Mouse (Mus musculus) spleen, postnatal 14 days (tissue): ENCODE data around the gene Ndufv2.
A peak's percentile ranks its signal among the peaks of the same experiment; 100 is the strongest.

Source experiments
- DNase-seq, 2 experiments: peaks; one replicate each; pipeline ENCODE4 v3.0.0; 2021 to 2022; ENCODE audit warnings: low spot score in 2 of 2

The Ndufv2 gene

DNA sequence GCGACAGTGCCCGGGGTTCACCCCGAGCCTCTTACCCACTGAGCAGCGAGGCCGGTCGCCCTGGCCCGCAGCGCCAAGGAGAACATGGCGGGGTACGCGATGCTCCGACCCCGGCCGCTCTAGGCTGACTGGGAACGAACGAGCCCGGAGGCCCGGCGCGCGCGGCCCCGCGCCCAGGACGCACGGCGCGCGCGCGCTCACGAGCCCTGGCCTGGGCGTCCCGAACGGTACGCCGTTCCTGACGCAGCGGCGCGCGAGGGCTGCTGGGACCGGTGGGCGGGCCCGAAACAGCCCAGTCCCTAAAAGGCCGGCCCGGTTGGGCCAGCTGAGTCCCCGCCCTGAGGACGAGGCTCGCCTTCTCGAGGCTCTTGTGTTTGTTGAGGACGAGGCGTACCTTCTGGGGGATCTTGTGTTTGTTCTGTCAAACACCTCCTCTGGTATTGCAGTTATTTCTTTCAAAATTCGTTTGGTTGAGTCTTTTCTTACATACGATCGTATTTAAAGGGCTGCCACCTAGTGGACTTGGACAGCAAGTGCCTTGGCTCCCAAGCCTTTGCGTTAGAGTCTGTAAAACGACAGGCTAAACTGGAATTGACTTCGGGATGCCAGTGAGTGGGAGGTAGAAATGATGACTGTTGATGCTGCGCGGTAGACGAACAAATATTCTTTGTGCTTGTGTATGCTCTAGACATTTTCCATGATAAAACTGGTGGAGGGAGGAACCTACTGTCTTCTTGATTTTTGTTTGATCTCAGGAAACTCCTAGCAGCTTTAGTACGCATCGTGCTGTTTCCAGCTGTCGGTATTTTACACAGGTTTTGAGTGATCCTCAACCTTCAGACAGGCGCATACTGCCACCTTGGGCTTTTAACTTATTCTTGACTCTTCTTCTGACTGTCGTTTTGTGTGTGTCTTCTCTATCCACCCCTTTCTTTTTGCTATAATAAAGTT, at the start of gene Ndufv2:
TSS of gene Ndufv2 (minus strand) at position 180 of the 951 bp plus-strand sequence.
- peak; percentile 81 to 87 for DNase-seq

DNA sequence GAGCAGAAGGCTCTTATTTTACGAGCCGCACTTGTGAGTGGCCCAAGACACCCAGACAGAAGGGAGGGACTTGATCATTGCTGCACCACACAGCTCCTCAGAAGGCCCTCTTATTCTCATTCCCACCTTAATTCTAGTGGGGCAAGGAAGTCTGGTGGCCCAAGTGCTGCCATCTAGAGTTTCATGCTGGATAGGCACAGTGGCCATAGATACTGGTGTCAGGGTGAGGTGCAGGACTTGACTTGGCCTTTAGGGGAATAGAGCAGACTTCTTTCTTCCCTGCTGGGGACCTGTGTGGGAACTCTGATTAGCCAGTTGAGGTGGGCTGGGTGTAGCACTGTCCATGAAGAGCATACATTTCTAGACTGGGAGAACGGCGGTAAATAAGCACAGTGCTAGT, 29.9 kb upstream of the Ndufv2 start:
- no peak for DNase-seq

DNA sequence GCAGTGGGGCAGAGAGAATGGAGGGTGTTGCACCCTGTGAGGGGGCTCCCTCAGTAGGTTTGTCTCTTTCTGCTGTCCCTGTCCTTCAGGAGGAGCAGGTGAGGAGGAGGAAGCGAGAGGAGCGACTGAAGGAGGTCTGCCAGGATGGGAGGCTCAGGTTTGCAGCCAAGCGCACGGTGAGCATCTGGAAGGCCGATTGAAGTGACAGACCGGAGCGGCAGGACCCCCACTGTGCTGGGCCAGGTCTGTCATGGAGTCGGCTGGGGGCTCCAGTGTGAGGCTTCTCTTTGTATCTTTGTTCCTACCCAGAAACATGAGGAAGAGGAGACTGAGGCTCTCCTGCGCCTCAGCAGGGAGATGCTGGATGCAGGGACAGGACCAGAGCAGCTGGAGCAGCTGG, 29.0 kb upstream of the Ndufv2 start:
- no peak for DNase-seq

DNA sequence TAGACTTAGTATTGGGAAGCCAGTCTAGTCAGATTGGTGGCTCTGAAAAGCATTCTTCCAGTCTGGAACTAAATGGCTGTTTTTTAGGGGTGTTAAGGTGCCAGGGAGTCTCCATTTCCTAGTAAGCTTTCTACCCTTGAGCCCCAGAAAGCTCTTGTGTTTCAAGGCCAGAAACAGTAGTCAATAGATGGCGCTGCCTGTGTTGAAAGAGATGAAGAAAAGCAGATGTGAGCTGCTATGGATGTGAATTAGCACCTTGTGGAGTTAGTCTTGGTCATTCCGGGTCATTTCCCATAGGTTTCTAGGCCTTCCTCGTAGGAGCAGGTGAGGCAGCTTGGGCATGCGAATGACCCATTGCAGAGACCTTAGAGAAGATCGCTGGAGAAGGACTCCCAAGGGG, 23.9 kb upstream of the Ndufv2 start:
- DNase-seq, result no peak

DNA sequence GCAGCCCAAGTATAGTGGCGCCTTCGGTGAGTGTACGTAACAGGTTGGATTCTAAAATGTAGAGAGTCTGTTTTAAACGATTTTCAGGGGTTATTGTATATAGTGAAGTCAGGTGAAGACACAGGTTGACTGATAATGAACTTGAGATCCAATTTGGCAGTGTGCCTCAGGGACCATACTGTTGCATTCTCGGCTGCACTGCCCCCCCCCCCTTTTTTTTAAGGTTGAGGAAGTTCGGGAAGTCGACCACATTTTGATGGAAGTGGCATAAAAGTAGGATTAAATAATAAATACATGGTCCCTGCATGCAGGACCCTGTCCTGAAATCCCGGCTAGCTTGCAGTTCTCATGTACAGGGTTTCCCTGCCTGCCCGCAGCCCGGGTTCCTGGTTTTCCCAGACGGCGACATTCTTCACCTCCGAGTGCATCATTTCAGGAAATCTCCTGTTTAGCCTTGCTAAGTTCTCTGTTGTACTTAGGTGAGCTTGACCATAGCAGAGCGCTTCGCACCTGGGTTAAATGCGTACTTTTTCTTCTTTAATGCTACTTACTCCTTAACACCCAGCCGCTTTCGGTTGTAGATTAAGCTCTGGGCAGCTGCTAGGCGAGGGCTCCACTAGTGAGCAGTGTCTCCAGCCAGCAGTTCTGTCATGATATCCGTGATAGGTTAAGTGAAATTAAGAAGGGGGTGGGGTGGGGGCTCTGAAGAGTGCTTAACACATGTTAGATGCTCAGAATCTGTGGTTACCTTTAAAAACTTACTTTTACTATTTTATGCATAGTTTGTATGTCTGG, 22.7 kb upstream of the Ndufv2 start:
- DNase-seq, result no peak

DNA sequence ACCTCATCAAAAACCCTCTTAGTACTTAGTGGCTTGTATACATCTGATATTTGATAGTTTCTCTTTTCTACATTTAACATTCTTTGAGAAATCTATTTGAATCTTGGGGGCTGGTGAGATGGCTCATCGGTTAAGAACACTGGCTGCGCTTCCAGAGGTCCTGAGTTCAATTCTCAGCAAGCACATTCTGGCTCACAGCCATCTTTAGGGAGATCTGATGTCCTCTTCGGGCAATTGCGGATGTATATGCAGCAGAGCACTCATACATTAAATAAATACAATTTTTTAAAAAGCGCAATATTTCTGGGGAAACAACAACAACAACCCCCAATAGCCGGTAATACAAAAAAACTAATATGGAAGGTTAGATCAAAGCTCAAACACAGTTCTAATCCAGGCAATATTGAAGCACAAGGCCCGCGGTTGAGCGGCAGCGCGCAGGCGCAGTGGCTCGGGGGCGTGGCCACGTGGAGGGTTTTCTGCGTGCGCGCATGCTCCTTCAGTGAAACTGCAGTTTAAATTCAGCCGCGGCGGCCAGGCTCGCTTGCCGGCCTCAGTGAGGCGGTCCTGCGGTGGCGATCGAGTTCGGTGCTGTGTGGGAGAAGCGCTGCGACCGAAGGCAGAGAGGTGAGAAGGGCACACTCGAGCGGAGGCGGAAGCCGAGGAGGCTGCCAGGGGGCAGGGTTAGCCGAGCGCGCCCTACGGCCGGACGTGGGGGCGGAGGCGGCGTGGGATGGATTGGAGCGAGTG, 21.9 kb upstream of the Ndufv2 start, which contains the start of gene Ddx11:
TSS of gene Ddx11 (plus strand) at position 455 of the 750 bp plus-strand sequence.
- peak; percentile 89 to 94 for DNase-seq

DNA sequence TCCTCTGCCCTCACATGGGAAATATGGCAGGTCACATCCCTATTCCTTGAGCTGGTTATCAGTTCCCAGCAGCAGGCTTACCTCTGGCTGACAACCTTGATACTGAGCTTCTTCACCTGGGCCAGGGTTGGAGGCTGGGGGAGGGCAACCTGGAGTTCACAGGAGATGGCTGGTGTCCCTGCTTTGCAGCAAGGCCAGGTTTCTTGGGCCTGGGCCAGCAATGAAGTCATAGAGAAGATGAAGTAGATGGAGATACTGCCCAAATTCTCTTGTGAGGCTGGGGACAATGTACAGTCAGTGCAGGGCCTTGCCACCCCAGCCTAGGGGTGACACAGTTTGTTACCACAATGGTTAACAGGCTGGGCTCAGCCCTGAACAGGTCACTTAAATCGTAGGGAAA, 19.3 kb upstream of the Ndufv2 start:
- DNase-seq, result no peak

DNA sequence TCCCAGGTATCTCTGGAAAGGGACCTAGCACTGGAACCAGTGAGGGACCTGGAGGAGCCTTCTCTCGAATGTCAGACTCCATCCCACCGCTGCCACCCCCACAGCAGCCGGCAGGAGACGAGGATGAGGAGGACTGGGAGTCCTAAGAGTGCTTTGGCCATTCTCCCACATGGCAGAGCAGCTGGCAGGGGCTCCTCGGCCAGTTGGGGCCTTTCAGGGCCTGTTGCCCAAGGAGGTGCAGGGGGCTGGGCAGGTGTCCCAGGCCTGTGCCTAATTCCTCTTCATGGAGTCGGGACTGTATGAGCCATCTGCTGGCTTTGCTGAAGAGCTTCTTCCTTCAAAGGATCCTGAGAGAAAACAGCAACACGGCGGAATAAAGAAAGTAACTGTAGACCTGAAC, 17.6 kb upstream of the Ndufv2 start:
- DNase-seq, result no peak

DNA sequence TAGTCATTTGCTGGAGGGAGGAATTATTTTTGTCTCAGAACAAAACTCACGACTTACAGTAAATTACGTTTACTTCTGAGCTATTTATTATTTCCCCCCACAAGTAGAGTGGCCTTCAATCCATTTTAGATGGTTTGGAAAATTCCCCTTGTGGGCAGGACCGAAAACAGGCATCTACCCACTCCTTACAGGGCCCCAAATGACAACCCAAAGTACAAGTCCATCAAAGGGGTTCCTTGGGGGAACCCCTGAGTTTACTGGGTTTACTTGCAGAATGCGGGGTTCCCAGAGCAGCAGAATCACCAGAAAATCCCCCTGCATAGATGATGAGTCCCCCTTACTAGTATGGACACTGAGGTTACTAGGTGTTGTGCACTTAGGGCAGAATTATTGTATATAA, 10.8 kb upstream of the Ndufv2 start:
- no peak for DNase-seq

DNA sequence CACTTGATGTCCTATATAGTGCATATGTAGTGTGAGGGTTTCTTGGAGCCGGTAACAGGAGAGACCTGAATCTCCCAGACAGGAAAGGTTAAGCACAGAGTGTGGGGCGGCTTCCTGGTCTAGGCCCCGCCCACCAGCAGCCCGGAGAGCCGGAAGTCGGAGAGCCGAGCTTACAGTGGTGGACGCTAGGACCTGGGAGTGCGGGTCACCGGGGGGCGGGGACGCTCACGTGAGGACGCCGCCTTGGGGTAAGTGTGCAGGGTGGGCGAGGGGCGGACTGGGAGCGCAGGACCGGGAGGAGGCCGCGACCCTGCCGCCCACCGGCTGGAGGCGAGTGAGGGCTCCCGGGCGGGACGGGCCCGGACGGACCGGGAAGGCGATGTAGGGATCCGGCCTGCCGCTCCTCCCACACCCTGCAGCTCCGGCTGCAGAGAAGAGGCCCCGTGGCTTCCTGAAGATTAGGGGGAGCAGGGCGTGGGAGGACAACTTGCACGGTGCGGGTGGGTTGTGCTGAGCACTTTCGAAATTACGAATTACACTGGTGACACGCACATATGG, 10.1 kb upstream of the Ndufv2 start, which contains the start of gene Washc1:
TSS of gene Washc1 (plus strand) at position 144 of the 558 bp plus-strand sequence.
- peak; percentile 71 to 81 for DNase-seq

DNA sequence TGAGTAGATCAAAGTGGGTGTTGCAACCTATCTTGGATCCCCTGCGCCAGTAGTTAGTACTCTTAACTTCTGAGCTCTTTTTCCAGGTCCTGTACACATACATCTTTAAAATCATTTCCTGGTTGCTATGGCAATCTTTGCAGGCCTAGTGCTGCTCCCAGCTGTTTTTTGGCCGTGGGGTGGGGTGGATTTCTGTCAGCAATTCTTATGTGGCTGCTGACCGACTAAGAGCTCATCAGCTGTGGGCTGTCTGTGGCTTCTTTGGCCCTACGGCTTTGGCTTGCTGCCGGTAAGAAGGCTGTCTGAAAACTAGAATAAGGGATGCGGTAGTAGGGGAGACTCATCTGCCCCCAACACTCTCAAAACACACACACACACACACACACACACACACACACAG, 9.4 kb upstream of the Ndufv2 start:
- DNase-seq, result no peak

DNA sequence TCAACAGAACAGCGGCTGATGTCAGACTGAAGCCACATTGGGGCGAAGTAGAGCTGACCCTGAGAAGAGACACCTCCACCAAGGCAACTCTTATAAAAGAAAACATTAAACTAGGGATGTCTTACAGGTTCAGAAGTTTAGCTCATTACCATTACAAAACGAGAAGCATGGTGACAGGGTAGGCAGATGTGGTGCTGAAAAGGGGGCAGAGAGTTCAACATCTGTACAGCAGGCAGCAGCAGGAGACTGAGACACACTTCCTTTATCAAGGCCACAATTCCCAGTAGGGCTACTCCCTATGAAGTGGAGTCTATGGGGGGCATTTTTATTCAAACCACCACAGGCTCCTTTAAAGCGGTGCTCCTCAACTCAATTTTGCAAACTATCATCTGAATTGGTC, 6.8 kb upstream of the Ndufv2 start:
- no peak for DNase-seq

DNA sequence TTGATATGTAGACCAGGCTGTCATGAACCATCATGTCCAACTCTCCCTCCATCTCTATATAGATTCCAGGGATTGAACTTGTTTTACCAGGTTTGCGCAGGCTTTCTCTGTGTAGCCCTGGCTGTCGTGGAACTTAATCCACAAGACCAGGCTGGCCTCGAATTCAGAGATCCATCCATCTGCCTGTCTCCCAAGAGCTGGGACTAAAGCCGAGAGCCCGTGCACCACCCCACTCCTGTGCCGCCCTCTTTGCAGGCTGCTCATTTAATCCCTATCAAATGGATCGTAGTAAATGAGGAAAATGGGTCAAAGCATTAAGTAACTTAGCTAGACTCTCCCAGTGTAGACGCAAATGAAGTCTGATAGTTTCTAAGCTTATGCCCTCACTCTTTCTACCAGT, 6.1 kb upstream of the Ndufv2 start:
- no peak for DNase-seq

DNA sequence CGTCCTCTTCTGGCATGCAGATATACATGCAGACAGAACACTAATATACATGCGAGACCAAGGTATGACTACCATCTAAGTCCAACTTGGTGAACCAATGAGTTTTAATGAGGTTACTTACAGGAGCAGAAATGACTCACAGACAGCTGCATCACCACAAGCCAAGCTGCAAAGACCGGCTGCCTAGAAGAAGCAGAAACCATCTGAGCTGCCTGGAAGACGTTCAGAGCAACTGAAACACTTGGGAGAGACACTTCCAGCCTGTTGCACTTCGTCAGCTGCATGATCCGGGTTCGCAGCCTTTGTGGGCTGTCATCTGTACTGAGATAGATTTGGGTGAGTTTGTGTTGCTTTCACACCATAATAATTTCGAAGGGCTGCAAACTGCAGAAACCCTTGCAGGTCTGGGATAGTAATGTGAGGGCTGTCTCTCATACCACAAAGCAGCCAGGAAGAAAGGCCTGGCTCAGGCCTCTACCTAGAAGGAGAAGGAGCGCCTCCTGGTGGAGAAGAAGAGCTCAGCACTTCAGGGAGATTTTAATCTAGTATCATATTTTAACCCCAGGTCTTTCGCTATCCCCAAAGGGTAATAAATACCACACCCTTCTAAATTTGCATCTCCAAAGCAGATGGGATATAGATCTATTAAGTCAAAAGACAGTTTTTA, 5.4 kb upstream of the Ndufv2 start:
- peak in 1 of 2 experiments; percentile 65 for DNase-seq

DNA sequence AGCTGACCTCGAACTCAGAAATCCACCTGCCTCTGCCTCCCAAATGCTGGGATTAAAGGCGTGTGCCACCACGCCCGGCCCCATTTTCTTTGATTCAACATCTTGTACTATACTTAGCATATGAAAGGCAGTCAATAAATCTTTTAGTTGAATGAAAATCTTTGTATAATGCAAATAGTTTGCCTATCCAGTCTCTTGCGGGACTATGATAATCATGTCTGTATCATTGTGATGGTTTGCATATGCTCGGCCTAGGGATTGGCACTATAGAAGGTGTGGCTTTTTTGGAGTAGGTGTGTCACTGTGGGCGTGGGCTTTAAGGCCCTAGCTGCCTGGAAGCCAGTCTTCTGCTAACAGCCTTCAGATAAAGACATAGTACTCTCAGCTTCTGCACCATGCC, 2.7 kb upstream of the Ndufv2 start:
- DNase-seq, result no peak

DNA sequence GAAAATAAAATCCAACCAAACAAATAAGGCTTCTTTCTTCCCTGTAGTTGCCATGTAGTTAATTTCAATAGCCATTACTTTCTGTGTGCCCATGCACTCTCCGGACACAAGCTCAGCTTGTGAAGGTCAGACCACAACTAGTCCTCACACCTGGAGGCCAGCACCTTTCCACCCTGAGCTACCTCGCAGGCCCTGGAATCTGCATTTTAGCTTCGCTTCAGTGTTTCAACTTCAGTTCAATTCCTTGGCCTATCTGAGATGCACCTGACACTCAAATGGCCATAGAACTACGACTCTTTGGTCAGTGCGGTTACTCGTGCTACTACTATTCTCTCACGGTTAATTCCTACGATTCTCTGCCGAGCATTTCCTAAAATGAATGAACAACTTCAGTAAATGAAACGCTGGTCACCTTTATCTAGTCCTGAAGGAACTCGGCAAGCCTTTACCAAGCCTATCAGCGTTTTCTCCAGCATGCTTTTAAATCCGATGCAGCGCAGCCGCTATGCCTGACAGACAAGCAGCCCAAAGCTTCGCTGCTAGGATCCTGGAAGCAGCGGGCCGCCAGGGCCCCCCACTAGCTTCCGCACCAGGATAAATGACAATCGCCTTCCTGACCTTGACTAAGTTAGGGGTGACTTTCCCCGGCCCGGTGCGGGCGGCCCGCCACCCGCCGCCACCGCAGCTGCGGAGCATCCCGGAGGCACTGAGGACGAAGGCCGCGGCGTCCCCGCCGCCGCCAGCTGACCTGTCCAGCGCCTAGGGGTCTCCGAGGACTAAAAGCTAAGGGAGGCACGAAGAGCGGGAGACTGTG, 586 bp downstream of the Ndufv2 start:
- DNase-seq, result no peak

DNA sequence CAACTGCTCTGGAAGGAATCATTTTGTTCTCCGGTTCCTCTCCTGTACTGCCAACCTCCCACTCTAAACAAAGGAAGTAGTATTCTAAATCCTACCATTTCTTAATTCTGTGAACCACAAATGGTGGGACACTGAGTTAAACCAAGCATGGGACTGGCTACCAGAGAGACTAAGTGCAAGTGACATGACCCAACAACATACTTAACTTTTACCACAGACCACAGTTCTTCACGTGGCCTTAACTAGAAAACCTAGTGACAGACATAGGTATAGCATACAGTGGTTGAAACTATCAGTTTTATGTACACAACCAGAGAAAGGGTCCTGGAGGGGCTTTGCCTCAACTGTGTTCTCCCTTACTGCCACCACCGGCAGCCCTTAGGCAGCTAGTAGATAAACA, 8.7 kb downstream of the Ndufv2 start:
- no peak for DNase-seq

DNA sequence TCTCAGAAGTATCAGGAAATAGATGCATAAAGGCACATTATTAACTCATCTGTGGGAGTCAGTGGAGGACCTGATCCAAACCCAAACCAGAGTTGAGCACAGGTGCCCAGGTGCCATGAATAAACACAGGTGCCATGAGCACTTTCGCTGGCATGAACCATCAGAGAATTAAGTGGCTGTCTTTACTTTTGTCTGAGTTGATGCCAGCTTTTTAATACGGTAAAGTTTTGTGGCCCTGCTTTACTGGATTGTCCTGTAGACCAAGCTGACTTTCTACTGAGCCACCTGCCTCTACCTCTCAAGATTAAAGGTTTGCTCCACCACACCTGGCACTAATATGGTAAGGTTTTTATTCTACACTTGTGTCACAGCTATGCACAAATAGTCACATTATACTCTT, 9.3 kb downstream of the Ndufv2 start:
- no peak for DNase-seq

DNA sequence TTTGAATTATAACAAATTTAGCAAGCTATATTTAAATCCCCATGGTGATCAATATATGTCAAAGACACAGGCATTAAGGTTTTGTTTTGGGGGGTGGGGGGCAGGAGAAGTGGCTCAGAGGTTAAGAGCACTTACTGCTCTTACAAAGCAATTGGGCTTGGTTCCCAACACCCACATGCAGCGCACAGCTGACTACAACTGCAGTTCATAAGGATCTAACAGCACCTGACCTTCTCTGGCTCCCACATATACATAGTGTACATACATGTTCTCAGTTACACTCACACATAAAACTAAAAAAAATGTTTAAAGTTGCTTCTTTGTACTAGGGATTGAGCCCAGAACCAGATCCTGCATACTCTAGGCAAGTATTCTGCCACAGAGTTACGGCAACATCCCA, 10.0 kb downstream of the Ndufv2 start:
- DNase-seq, result no peak

DNA sequence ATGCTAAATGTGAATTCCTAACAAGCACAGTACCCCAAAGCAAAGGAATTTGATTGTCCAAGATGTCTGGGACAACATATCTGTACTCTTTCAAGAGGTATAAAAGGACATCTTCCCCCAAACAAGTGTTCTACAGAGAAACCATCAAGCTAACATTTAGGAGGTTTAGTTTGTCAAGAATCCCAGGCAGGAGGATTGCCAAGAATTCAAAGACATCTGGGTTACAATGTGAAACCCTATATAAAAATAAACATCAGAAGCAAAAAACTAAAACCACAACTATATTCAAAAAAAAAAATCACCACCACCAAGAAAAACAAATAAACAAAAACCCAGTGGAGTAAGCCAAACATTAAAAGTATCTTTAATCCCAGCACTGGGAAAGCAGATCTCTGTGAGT, 11.1 kb downstream of the Ndufv2 start:
- no peak for DNase-seq
